Mouse (Mus musculus): ENCODE data around the gene Sh3rf1. TPM values are rescaled to one million over a fixed set of nuclear protein-coding genes. Genes with fewer than 3 reads are reported as not detected.

Gene Sh3rf1
- polyA plus RNA-seq, 1 experiment from 2014 or later: 5.3 TPM

DNA sequence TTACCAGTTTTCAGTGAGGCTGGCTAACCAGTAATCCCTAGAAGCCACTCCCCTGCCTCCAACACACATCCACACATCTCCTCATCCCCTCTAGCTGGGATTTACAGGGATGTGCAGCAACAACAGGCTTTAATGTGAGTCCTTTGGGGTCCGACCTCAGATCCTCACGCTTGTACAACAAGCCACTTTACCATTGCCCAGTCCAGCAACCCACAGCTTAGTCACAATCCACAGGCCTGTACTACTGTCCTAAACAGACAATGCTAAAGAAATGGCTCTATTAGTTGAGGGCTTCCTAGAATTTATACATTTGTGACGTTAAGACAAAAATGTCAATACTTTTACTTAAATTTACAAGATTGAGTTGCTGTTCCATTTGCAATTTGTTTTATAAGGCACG lies 71.4 kb downstream of the Sh3rf1 start:
- no peak for ATAC-seq (ENCODE audit: extremely low read depth, insufficient number of reproducible peaks, low FRiP score, low TSS enrichment)
- 87% methylated on average over 4 of the region's 4 CpGs for WGBS
- H3K4me2 ChIP-seq: no peak overlapping the region
- no peaks in the 10 kb centered on the region for H3K36me3 ChIP-seq
- no peaks in the 10 kb centered on the region for H3K4me1 ChIP-seq
- H3K9me3 ChIP-seq: no peaks in the 10 kb centered on the region
- H3K27ac ChIP-seq (replicated peaks): no peak overlapping the region
- no peak overlapping the region for H3K9ac ChIP-seq
- no peaks in the 10 kb centered on the region for H3K27me3 ChIP-seq (replicated peaks)
- H3K4me3 ChIP-seq: no peak overlapping the region

GRCm38 (mm10) chr8:61295441-61295840 lies 71.8 kb downstream of the Sh3rf1 start:
- H3K36me3 ChIP-seq: no peaks in the 10 kb centered on the region
- no peak overlapping the region for H3K9ac ChIP-seq
- H3K4me3 ChIP-seq: no peak overlapping the region
- H3K27me3 ChIP-seq (replicated peaks): no peaks in the 10 kb centered on the region
- no peaks in the 10 kb centered on the region for H3K4me1 ChIP-seq
- H3K4me2 ChIP-seq: no peak overlapping the region
- H3K27ac ChIP-seq (replicated peaks): no peak overlapping the region
- H3K9me3 ChIP-seq: no peaks in the 10 kb centered on the region
- WGBS: 76% methylated on average over 12 of the region's 12 CpGs
- ATAC-seq (ENCODE audit: extremely low read depth, insufficient number of reproducible peaks, low FRiP score, low TSS enrichment): no peak

GRCm38 (mm10) chr8:61298828-61299227 lies 75.2 kb downstream of the Sh3rf1 start:
- H3K27ac ChIP-seq (replicated peaks): no peak overlapping the region
- 67% methylated on average over 4 of the region's 4 CpGs for WGBS
- no peak overlapping the region for H3K9ac ChIP-seq

DNA sequence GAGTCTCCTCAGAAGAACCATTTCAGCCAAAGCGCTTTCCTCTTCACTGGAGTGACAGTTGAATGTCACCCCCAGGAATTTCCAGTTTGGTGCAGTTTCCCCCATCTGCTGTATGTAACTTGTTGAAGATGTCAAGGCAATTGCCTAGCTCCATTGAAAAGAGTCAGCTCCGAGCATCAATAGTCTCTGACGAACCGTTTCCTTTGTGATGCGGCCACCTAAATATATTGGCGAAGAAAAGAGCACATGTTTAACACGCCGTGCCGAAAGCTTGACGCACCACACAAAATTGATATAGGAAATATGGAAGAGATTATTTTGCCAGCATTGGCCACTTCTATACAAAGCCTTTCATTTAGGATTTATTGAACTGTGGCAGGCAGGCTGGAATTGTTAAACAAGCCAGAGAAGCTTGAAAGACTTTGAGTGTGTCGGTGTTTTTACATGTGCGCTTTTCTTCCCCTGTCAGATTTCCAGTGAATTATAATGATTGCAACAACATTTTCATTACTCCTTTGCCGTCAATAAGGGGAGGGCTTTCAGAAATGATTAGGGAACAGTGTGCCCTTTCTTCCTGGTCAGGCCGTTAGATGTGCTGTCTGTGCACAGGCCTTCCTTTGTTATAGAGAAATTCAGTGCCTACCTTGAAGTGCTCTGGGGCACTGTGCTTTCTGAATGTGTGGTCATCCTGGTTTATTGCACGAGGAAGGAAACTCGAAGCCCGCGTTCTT lies 77.8 kb downstream of the Sh3rf1 start:
- Histone ChIP-seq H3K9ac (no peak overlapping the region), H3K36me3 (no peaks in the 10 kb centered on the region), H3K9me3 (no peaks in the 10 kb centered on the region), H3K4me1 (peaks cover 9% of the 10 kb centered on the region; the same call in 1 of the 2 replicates), H3K27me3 (replicated peaks) (no peaks in the 10 kb centered on the region), H3K4me3 (no peak overlapping the region), H3K4me2 (no peak overlapping the region), H3K27ac (replicated peaks) (no peak overlapping the region)
- 79% methylated on average over 18 of the region's 18 CpGs for WGBS
- ATAC-seq (ENCODE audit: extremely low read depth, insufficient number of reproducible peaks, low FRiP score, low TSS enrichment): no peak

More at GRCm38 (mm10) chr8:61298828-61299227, 75.2 kb downstream of the Sh3rf1 start:
- no peak for ATAC-seq (ENCODE audit: extremely low read depth, insufficient number of reproducible peaks, low FRiP score, low TSS enrichment)
- H3K36me3 ChIP-seq: no peaks in the 10 kb centered on the region
- H3K4me2 ChIP-seq: no peak overlapping the region
- H3K4me1 ChIP-seq: no peaks in the 10 kb centered on the region
- H3K4me3 ChIP-seq: no peak overlapping the region
- H3K9me3 ChIP-seq: no peaks in the 10 kb centered on the region
- no peaks in the 10 kb centered on the region for H3K27me3 ChIP-seq (replicated peaks)

GRCm38 (mm10) chr8:61302029-61302368 lies 78.3 kb downstream of the Sh3rf1 start:
- Histone ChIP-seq H3K4me2 (no peak overlapping the region), H3K36me3 (no peaks in the 10 kb centered on the region), H3K27me3 (replicated peaks) (no peaks in the 10 kb centered on the region), H3K27ac (replicated peaks) (no peak overlapping the region), H3K4me1 (peaks cover 11% of the 10 kb centered on the region; the same call in 1 of the 2 replicates), H3K4me3 (no peak overlapping the region), H3K9me3 (no peaks in the 10 kb centered on the region), H3K9ac (no peak overlapping the region)
- 81% methylated on average over 5 of the region's 5 CpGs for WGBS
- no peak for ATAC-seq (ENCODE audit: extremely low read depth, insufficient number of reproducible peaks, low FRiP score, low TSS enrichment)

DNA sequence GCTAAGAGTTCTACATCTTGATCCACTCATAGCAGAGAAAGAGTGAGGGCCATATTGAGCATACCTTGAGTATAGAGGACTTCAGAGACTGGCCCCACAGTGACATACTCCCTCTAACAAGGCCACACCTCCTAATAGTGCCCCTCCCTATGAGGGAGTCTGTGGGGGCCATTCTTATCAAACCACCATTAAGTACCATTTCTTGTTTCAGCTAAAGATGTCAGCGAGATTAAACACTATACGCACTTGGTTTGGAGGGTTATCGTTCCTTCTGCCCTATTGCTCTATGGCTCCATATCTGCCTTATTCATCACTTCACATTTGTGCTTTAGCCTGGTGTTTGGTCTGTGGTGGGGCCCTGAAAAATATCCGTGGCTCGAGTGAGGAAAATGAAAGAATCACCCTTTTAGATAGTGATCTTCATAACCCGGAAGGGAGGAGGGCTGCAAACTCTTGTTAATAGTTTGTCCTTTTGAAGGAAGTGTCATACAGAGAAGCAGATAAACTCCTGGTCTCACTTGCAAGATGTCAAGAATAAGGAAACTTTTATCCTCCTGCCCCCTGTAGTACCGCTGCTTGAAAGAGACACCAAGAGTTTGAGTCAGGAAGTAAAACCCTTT lies 81.9 kb downstream of the Sh3rf1 start:
- 78% methylated on average over 7 of the region's 7 CpGs for WGBS
- Histone ChIP-seq H3K36me3 (no peaks in the 10 kb centered on the region), H3K27ac (replicated peaks) (no peak overlapping the region), H3K4me2 (no peak overlapping the region), H3K27me3 (replicated peaks) (no peaks in the 10 kb centered on the region), H3K4me3 (no peak overlapping the region), H3K9ac (no peak overlapping the region), H3K9me3 (no peaks in the 10 kb centered on the region), H3K4me1 (peaks cover 15% of the 10 kb centered on the region)
- no peak for ATAC-seq (ENCODE audit: extremely low read depth, insufficient number of reproducible peaks, low FRiP score, low TSS enrichment)

DNA sequence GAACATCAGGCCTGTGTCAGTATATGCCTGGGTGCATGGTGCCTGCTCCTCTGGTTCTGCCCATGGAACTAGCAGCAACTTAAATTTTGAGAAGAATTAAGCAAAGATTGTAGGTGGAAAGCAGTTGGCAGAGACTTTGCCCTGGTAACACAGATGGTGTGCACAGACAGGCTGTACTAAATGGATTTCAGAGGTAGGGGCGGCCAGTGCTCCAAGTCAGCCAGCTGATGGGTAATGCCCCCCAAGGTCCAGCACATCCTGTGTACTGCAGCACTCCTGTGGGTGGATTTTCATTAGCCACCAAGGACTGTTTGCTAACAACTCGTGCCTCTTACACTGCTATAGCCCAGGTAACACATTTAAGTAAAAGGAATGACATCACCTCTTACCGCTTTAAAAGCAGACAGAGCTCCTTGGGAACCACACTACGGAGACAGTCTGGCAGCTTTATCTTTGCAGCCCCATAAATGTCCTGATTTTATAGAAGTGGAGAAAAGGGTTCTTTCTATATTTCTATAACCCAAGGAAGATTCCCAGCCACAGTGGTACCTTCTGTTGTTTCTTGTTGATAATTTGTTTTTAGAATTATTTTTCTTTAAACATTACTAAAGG lies 82.9 kb downstream of the Sh3rf1 start:
- no peaks in the 10 kb centered on the region for H3K27me3 ChIP-seq (replicated peaks)
- no peak overlapping the region for H3K9ac ChIP-seq
- peaks cover 25% of the 10 kb centered on the region for H3K4me1 ChIP-seq
- no peaks in the 10 kb centered on the region for H3K9me3 ChIP-seq
- no peak overlapping the region for H3K4me2 ChIP-seq
- WGBS: 62% methylated on average over 4 of the region's 4 CpGs
- no peak overlapping the region for H3K27ac ChIP-seq (replicated peaks)
- no peak for ATAC-seq (ENCODE audit: extremely low read depth, insufficient number of reproducible peaks, low FRiP score, low TSS enrichment)
- no peaks in the 10 kb centered on the region for H3K36me3 ChIP-seq
- H3K4me3 ChIP-seq: no peak overlapping the region

GRCm38 (mm10) chr8:61308896-61309295 lies 85.2 kb downstream of the Sh3rf1 start:
- no peak overlapping the region for H3K27ac ChIP-seq (replicated peaks)
- ATAC-seq (ENCODE audit: extremely low read depth, insufficient number of reproducible peaks, low FRiP score, low TSS enrichment): no peak
- peaks cover 27% of the 10 kb centered on the region for H3K4me1 ChIP-seq
- no peak overlapping the region for H3K4me3 ChIP-seq
- no peaks in the 10 kb centered on the region for H3K27me3 ChIP-seq (replicated peaks)
- no peaks in the 10 kb centered on the region for H3K36me3 ChIP-seq
- no peak overlapping the region for H3K9ac ChIP-seq
- no peak overlapping the region for H3K4me2 ChIP-seq
- H3K9me3 ChIP-seq: no peaks in the 10 kb centered on the region

DNA sequence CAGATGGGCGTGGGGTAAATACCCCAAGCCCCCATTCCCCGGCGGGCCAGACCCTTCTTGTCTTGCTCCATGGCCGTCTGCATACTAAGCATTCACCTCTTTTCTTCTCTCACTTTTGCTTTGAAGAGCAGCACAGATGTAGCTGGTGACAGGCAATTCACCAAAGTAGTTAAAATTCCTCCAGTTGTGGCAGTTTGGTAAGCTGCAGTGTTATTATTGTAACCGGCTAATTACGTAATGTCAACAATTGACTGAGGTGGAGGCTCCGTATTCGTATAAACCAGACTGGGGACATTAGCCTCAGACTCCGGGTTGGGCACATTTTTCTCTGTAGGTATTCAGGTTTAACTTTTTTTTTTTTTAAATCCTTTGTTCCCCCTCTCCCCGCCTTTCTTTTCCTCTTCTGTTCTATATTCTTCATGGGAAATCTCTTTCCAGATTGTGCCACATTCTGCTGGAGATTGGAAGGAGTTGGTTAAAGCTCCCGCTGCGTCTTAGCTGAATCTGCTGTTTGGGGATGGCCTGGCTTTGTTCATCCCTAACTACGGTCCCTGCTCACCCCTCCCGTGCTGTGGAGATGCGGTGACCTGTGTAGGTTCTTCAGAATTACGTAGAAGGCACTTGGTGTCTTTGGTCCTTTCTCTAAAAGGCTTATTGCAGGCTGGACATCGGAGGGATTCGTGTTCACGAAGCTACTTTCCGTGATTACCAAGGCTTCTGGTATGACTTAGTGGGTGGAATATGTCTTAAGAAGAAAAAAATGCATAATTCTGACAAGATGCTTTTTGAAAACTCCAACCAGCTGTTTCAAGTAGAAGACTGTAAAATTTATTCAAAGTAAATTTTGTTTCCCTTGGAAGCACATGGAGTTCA lies 86.1 kb downstream of the Sh3rf1 start:
- no peak for ATAC-seq (ENCODE audit: extremely low read depth, insufficient number of reproducible peaks, low FRiP score, low TSS enrichment)
- Histone ChIP-seq H3K9ac (no peak overlapping the region), H3K27me3 (replicated peaks) (no peaks in the 10 kb centered on the region), H3K36me3 (no peaks in the 10 kb centered on the region), H3K27ac (replicated peaks) (no peak overlapping the region), H3K4me1 (peaks cover 27% of the 10 kb centered on the region), H3K9me3 (no peaks in the 10 kb centered on the region), H3K4me3 (no peak overlapping the region), H3K4me2 (no peak overlapping the region)
- 65% methylated on average over 20 of the region's 20 CpGs for WGBS

GRCm38 (mm10) chr8:61310403-61310871 lies 86.8 kb downstream of the Sh3rf1 start:
- no peaks in the 10 kb centered on the region for H3K36me3 ChIP-seq
- no peak overlapping the region for H3K9ac ChIP-seq
- no peaks in the 10 kb centered on the region for H3K27me3 ChIP-seq (replicated peaks)
- H3K27ac ChIP-seq (replicated peaks): no peak overlapping the region
- no peak for ATAC-seq (ENCODE audit: extremely low read depth, insufficient number of reproducible peaks, low FRiP score, low TSS enrichment)
- H3K4me1 ChIP-seq: peaks cover 26% of the 10 kb centered on the region
- WGBS: 72% methylated on average over 9 of the region's 9 CpGs
- no peak overlapping the region for H3K4me3 ChIP-seq
- no peak overlapping the region for H3K4me2 ChIP-seq
- no peaks in the 10 kb centered on the region for H3K9me3 ChIP-seq

GRCm38 (mm10) chr8:61313016-61313415 lies 89.3 kb downstream of the Sh3rf1 start:
- H3K9me3 ChIP-seq: no peaks in the 10 kb centered on the region
- H3K4me2 ChIP-seq: no peak overlapping the region
- peaks cover 28% of the 10 kb centered on the region for H3K4me1 ChIP-seq
- no peak overlapping the region for H3K9ac ChIP-seq
- ATAC-seq (ENCODE audit: extremely low read depth, insufficient number of reproducible peaks, low FRiP score, low TSS enrichment): no peak
- no peaks in the 10 kb centered on the region for H3K36me3 ChIP-seq
- H3K4me3 ChIP-seq: no peak overlapping the region
- no peak overlapping the region for H3K27ac ChIP-seq (replicated peaks)
- H3K27me3 ChIP-seq (replicated peaks): no peaks in the 10 kb centered on the region
- WGBS: 76% methylated on average over 7 of the region's 7 CpGs
